Mouse (Mus musculus) cerebellum, postnatal 4 days (tissue): ENCODE results near the gene Ttll1.
"Not testable (repeated sequence)": the region's sequence is repeated elsewhere in the genome, so short reads cannot be mapped to it uniquely, and the experiment has no call there.

ENCODE experiments used
- DNase-seq, 2 experiments: peaks; one replicate each; pipeline ENCODE4 v3.0.0; 2022; ENCODE audit warnings: low spot score in 2 of 2, mixed read lengths in 1 of 2

The Ttll1 gene

DNA sequence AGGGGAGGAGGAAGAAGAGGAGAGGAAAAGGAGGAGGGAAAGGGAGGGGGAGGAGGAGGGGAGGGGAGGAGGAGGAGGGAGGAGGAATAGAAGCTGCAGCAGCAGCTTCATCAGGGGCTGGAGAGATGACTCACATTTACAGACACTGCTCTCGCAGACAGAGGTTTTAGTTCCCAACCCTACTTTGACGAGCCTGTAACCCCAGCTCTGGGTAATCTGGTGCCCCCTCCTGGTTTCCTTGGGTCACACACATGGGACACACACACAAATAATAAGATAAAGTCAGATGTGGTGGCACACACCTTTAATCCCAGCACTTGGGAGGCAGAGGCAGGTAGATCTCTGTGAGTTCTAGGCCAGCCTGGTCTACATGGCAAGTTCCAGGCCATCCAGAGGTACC lies 27.2 kb downstream of the Ttll1 start:
- DNase-seq, result no peak

DNA sequence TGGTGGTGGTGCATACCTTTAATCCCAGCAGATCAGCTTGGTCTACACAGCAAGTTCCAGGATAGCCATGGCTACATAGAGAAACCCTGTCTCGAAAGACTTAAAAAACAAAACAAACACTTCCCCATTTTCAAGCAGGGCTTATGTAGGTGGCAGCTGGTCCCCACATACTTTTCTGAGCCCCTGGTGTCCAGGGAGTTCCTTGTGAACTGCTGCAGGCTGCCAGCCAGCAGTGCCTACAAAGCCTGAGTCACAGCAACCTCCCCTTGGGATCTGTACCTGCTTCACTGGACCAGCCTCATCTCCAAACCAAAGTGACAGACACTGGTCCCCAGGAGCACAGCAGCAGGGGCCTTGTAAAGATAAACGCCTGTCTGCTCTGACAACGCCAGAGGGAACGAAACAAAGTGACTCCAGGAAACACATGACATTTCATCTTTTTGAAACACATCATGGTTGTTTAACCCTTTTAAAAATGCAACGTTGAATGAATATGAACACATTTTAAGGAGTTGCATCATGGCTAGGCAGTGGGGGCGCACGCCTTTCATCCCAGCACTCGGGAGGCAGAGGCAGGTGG lies 28.0 kb downstream of the Ttll1 start:
- DNase-seq, result no peak

DNA sequence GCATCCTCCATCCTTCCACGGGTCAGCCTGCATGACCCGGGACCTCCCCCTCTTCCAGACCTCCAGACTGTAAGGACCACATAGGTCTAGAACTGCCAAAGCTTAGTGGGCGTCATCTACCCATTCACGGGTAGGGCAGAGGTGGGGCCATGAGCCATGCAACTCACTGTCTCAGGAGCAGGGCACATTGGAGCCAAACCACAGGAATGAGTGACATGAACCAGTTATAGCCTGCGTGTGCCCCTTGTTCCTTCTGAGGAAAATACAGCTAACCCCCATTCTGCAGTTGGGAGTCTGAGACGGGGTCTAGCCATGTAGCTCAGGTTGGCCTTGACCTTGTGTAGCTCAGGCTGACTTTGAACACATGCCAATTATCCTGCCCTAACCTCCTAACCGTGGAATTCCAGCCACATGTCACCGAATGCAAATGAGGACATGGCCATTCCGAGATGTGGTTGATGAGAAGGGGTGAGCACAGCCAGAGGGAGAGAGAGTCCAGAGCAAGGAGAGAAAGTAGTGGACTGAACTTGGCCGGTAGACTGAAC lies 29.4 kb downstream of the Ttll1 start:
- DNase-seq, result no peak

DNA sequence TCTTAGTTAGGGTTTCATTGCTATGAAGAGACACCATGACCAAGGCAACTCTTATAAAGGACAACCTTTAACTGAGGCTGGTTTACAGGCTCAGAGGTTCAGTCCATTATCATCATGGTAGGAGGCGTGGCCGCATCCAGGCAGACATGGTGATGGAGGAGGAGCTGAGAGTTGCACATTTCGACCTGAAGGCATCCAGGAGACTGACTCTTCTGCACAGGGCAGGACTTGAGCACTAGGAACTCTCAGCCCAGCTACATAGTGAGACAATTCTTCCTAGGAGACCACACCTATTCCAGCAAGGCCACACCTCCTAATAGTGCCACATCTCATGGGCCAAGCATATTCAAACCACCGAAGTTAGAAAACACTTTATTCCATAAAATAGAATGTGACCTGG lies 30.9 kb downstream of the Ttll1 start:
- no peak for DNase-seq

DNA sequence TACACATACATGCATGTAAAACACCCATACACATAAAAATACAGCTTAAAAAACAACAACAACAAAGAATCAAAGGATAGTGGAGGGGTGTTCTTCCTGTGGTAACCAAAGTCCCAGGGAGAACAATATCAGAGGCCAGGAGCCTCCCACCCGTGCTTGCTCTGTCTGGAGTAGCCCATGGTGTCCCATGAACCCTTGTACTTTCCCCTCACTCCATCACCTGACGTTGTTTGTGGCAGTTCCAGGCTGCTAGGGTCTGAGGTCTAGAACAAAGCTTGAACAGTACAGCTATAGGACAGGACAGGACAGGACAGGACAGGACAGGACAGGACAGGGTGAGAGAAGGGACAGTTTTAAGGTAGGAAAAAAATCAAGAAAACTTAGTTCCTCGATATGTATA lies 32.6 kb downstream of the Ttll1 start:
- no peak for DNase-seq

DNA sequence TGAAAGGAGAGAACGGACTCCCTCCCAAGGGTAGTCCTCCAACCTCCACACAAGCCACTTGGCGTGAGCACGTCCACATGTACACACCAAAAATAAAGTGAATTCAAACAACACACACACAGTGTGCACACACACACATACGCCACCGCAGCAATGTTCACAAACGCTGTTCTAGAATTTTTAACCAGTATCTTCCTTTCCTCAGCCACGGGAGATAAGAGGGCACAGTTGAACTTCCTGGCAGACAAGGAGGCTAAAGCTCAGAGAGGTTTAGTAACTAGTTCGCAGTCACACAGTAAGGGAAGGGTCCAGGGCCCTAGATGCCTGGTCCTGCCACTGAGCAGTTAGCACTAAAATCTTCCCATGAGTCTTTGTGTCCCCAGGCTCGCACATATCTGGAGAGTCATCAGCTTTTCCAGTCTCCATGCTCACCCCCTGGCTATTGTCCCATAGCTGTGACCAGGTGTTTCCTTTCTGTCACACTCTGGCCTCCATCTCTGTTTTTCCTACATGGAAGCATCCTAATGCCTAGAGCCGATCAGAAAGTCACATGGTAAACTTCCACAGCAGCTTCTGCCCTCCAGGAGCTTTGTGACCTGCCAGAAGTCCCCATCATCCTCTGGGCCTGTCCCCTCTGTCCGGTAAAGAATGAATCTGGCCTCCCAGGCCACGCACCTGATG lies 34.0 kb downstream of the Ttll1 start:
- DNase-seq, result no peak

DNA sequence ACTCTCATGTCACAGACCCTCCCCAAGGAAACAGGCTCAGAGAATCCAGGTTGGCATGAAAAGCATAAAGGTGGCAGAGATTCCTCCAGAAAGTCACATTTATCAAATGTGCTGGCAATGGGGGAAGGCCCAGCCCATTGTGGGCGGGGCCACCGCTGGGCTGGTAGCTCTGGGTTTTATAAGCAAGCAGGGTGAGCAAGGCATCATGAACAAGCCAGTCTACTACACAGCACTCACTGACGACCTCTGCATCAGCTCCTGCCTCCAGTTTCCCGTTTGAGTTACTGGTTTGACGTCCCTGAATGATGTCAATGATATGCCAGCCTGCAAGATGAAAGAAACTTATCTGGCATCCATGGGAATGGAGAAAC lies 36.2 kb downstream of the Ttll1 start:
- no peak for DNase-seq

DNA sequence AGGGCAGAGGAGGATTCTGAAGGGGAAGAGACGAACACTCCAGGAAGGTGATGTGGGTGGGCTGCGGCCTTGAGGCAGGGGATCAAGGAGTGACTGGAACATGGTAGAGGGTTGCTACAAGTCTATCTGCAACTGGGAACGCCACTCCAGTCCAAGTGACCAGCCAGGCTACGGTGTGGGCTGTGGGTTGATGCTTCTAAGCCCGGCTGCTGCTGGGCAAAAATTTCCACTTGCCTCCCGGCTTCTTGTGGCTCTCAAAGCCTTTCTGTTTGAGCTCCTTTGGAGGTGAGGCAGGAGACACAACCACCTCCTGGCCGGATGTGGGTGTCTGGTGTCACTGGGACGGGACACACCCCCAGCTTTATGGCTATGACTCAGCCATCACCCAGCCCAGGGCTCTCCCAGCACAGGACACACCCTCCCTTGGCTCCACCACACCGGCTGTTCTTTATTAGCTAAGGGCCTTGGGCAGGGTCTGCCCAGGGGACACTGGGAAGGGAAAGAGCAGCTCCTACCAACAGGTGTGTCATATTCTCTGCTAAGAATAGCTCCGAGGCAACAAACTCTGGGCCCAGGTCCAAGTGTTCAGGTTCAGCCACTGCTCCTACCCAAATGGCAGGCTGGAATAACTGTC lies 36.7 kb downstream of the Ttll1 start:
- no peak for DNase-seq

DNA sequence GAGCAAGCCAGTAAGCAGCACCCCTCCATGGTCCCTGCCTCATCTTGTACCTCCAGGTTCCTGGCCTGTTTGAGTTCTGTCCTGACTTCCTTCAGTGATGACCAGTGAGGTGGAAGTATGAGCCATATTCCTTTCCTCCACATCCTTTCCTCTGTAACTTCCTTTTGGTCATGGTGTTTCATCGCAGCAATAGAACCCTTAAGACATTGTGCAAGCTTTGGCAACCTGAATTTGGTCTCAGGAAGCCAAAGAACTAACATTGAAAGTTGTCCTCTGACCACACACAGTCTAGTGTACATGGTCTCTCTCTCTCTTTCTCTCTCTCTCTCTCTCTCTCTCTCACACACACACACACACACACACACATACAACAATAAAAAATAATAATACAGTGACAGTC lies 37.4 kb downstream of the Ttll1 start:
- DNase-seq, result no peak

DNA sequence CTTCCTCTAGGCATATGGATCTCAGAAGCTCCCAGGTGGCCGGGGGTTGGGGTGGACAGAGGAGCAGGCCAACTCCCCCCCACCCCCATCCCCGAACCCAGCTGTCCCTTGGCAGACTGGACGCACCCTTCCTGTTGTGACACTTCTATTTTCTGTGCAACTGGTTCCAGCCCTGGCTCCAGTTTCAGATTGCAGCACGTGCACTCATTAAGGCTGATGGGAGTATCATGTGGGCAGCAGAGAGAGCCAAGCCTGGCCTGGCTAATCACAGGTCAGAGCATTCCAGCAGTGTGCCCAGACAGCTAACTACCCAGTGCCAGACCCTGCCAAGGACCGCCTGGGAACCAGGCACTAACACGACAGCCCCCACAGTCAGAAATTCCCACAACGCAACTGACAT lies 39.2 kb downstream of the Ttll1 start:
- no peak for DNase-seq

DNA sequence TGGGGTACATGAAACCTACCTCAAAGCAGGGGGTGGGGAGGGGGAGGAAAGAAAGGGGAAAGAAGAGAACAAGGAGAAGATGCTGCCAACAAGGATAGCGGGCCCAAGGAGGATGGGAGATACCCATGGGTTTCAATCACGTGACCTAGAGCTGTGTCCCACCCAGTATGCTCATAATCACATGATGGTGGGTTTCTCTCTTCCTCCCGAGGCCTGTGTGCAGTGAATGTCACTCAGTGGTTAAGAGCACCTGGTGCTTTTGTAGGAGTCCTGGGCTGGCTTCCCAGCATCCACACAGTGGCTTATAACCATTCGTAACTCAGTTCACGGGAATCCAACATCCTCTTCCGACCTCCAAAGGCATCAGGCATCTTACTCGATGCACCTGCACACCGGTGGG lies 40.2 kb downstream of the Ttll1 start:
- DNase-seq, result no peak

DNA sequence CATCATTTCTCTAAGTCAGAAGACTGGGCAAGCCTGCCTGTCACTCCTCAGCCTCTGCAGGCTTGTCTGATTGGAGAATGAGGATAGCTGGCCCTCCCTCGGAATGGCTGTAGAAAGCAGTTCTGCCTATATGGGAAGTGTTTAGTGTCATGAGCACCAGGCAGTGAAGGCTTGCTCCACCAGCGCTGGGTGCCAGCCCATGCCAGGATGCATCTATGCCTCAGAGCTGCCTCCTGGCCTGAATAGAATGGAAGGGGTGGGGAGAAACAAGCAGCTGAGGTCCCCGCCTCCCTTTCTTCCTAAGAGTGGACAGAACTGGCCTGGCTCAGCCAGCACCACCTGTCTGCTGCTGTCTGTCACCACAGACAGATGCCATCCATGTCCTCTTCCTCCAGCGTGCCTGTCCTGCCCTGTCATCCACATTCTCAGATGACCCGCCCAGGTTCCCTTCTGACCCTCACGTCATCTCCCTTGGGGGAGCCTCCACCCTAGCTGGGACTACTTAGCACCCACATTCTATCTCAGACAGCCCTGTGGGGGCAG lies 41.3 kb downstream of the Ttll1 start:
- DNase-seq, result no peak

DNA sequence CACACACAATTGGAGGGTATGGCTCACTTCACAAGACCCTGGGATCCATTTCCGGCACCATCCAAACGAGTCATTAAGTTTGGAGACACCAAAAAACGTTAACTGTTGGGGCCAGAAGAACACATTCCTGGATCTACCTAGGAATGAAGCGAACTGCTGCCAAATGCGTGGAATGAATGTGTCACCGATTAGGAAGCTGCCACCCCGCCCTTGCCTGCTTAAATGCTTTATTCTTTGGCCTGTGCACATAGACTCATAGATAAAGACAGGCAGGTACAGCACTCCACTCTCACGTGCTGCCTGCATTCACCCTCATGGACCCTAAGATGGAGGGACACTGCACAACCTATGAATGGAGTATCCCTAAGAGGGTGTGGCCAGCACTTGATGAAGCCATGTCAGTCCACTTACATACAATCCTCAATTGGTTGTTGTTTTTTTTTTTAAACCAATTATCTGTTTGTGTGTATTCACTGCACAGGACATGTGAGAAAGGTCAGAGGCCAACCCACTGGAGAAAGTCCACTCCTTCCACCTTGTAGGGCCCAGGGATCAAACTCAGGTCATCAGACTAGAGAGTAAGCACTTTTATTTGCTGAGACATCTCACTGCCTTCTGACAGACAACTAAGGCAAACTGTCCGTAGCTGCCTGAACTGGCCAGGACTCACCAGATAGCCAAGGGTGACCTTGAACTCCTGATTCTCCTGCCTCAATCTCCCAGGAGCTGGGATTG lies 43.3 kb downstream of the Ttll1 start:
- no peak for DNase-seq

DNA sequence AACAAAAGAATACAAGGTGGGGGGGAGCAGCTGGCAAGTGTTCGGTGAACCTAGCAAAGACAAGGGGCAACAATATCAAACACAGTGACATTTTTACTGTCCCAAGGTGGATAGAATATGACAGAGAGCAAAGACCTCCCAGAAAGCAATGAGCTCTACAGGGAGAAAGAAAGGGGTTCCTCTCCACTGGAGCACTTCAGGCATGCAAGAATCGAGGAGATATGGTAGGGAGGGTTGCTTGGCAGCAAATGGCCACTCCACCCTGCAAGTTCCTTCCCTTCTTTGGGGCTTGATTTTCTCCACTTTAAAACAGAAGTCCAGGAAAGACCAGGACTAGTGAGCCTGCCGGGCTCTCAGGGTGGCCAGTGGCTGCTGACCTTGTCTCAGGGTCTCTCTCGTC lies 44.4 kb downstream of the Ttll1 start:
- DNase-seq, result no peak

DNA sequence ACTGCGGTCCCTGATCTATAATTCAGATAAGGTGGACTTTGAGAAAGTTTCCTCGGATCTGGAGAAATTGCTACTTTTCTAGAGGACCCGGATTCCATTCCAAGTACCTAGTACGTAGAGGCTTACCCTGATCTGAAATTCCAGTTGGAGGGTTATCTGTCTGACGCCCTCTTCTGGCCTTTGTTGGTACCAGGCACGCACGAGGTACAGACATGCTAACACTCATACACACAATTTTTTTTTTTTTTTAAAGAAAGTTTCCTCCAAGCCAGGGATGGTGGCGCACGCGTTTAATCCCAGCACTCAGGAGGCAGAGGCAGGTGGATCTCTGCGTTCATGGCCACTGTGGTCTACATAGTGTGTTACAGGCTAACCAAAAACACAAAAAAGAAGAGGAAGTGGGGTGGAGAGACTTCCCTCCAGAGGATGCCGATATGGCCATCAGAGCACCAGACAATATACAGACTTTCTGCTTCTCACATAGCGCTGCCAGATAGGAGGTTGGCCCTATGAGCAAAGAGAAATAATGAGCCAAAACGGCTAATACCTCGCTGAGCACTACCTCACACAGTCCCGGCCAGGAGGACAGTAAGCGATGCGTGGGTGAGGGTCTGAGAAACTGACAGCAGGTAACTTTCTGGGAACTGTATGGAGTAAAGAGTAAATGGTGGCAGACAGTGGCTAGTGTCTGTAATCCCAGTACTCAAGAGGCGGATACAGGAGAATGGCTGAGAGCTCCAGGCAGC lies 45.6 kb downstream of the Ttll1 start:
- peak in 1 of 2 experiments; percentile 25 for DNase-seq

DNA sequence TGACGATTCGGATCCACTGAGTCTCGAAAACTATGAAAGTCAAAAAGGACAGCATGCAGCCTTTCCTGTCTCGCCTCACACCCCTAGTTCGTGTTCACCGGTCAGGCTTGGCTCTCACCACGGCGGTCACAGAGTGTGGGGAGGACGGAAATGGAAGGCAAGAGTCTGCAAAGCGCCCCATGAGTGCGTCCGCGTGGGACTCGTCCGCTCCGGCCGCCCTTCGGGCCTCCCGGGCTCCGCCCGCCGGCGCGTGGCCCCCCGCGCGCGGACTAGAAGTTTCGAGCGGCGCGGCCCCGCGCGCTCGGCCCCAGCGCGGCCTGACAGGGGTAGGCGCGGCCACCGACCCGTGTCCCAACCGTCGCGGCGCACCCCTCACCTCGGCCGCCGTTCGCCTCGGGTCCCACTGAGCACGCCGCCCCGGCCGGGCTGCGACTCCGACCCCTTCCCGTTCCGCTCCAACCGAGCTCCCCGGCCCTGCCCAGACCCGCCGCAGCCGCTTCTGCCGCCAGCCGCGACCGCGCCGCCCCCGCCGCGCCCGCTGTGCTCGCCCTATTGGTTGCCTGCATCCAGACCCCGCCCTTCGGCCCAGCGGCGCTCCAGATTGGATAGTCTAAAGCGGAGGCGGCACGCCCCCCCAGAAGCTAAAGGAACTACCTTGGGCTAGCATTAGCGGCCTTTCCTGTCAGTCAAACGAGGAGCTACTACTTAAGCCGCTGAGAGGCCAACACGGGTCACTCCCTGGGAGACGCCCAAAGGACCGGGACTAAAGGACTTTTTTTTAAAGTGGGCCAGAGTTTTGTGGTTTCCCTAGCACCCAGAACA lies 46.4 kb downstream of the Ttll1 start, which contains the start of gene Pacsin2:
Gene Pacsin2 (minus strand): TSS at position 524 of the 822 bp plus-strand sequence.
- DNase-seq, result peak; percentile 91 to 96

DNA sequence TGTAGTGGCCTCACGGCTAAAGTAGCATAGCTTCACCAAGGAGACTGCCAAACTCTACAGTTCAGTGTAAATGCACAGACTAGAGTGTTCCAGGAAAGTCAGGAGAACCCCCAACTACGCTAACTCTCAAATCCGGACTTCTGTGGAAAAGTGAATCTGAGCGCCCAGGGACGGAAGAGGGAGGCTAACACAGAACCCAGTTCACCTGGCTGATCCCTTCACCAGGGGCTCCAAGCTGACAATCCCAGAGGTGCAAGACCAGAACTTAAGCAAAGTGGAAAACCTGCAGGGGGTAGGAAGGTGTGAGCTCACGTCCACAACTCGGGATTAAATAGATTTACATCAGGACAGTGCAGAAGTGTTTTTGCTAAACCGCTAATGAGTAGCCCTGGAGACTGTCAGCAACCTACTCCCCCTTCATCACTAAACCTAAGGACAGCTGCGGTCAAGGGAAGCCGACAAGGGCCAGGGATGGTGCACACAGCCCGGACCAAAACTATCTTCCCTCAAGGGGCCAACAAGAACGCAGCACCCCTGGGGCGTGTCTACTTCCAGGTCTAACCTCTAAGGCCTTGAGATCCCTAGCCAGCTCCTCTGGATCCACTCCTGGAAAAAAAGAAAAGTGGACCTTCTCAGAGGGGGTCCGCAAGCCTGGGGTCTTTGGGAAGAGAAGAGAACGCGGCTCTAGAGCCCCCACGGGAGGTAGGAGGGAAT lies 47.2 kb downstream of the Ttll1 start:
- no peak for DNase-seq

DNA sequence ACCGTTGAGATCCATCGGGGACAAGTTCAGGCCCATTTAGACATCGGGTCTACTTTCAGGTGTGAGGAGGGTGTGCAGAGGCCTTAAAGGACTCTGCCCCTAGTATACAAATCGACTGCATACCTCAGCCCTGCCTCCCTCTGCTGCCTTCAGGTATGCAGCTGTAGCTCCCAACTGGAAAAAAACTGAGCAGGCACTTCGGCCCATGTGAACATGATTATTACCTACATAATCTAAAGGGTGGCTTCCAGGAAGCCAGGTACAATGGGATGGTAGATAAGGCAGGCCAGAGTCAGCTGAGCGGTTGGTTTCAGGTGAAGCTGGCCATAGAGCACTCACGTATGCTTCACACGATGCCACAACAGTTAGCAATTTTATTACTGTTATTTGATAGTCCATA lies 48.3 kb downstream of the Ttll1 start:
- not testable (repeated sequence) for DNase-seq

DNA sequence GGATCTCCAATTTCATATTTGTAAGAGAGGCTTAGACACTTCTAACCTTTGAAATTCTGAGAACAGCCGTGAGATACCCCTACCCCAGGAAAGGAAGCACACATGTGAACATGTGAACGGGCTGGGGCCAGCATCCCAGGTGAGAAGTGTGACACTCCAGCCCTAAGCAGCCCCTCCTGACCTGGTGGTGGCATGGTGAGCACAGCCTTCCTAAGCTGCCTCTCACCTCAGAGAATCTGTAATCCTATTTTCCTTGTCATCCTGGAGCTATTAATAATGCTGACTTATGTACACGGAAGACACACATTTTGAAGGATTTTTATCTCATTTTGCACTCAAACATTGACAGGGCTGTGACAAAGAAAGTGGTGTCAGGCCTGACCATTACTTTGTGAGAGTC lies 49.8 kb downstream of the Ttll1 start:
- no peak for DNase-seq

DNA sequence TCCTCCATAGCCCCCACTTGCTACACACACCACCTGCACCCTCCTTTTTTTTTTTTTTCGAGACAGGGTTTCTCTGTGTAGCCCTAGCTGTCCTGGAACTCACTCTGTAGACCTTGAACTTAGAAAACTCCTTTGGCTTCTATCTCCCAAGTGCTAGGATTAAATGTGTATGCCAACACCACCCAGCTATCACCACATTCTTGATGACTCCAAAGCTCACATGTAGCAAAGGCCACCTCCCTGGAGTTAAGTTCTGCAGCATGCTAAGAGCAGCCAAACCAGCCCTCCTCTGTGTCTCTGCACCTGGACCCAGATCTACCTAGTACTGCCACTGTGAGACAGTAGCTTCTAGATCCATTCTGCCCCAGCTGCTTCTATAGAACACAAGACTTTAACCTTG lies 53.2 kb downstream of the Ttll1 start:
- no peak for DNase-seq
